Mouse (Mus musculus) retina, postnatal 1 day (tissue): ENCODE data around the gene Gm20388.
A peak's percentile ranks its signal among the peaks of the same experiment; 100 is the strongest.

Source experiments
- DNase-seq: peaks from one replicate; pipeline ENCODE4 v3.0.0-alpha.2; 2012

Gm20388 gene

DNA sequence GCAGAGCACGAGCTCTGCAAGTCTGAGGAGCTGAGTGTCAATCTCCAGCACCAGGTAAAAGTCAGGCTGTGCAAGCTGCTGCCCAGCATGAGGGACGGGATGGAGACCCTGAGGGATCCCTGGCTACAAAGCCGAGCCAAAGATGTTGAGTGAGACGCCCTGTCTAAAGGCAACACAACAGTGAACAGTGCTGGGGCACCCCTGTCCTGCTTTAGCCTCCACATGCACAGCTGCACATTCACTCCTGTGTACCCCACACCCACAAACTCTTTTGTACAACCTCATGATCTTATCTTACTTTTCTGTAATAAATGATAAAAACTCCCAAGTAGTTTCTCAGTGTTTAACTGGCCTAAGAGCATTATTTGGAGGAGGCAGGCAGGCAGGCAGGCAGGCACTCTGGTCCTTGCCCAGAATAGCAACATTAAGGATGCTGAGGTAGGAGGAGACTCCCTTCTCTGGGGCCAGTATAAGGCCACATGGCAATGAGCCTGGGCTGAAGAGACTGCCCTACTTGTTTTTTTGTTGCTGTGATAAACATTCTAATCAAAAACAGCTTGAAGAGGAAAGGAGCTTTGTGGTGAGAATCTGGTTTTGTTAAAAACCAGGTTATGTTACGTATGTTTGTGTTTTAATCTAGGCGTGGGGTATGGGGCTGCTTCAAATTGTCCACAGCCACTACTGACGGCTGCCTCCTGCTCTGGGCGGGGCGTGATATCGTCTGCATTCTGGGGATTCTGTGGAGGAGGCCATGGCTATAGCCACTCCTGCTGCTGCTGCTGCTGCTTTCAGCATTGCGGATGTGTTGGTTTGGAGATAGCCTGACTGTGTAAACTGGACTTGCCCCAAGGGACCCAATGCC is 3007.1 kb downstream of the Gm20388 start:
- no peak for DNase-seq

DNA sequence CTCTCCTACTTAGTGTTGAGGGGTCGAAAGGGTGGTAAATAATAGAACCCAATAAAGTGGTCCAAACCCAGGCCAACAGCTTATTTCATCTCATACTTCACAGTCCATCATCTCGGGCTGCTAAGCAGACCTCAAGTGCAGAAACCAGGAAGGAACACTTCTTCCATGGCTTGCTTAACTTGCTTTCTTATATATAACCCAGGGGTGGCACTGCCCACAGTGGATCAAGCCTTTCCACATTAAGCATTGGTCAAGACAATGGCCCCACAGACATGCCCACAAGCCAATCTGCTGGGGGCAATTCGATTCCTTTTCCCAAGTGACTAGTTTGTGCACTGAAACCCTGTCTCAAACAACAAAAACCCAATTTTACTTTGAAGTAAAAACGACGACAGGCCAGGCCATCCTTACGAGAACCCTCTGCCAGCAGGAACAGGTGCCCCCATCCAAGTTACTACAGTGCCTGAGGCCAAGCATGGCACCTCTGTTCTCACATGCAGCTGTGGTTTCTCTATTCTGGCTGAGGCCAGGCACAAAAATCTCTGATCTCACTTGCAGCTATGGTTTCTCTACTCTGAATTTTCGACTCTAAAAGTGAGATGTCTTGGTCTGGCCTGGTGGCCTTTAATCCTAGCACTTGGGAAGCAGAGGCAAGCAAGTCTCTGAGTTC is 3007.9 kb downstream of the Gm20388 start:
- no peak for DNase-seq

DNA sequence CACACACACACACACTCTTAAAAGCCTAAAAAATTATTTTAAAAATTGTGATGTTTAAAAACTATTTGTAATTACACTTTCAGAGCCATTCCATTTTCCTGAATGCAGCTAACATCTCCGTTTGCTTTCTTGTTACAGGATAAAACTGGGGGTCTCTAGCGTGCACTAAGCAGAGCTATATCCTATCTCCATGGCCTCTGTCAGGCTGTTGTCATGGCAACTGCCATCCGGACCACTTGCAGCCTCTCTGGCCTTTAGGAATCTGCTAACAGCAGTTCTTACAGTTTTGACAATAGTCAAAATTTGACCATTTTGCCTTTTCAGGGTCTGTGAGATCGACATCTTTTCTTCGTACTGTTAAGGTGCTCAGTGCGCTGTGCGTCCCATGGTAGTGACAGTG is 3010.2 kb downstream of the Gm20388 start:
- DNase-seq: peak; percentile 35

DNA sequence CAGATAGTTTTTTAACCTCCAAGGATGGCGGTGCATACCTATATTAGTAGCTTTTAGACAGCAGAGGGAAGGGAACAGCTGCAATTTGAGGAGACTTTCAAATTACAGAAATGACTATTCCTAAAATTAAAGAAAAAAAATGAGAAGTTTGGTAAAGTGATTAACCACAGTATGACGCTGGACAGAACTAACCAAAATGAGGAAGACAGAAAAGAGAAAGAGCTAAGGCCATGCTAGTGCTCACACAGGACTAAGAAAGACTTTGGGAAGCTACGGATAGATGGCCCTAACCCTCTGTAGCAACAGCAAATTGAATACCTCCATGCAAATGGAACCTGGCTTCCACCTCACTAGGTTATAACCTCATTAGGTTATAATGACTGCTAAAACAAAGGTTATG is 3012.3 kb downstream of the Gm20388 start:
- DNase-seq: no peak

DNA sequence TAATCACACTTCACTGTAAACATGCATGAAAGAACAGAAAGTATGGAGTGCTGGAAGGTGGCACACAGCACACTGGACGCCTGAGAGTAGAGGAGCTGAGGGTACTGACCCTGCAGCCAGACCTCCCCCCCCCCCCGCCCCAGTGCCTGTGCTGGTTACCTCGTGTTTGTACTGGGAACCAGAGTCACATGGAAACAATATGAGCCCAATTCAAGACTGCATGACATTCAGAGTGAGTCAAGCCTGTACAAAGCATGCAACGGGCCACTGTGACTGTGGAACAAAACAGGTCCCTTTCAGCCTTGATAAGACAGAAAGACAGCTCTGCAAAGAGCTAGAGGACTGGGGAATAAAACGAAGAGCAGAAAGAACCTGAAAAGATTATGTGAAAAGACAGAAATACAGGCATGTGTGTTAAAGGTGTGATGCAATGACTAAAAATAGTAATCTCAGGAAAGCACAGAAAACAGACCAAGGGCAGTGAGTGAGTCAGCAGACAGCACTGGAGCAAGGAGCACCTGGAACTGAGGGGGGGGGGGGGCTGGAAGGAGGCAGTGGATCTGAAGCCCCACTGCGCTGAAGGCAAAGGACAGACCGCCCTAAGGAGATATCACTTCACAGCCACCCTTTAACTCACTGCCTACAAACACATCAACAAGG is 3012.9 kb downstream of the Gm20388 start:
- no peak for DNase-seq

DNA sequence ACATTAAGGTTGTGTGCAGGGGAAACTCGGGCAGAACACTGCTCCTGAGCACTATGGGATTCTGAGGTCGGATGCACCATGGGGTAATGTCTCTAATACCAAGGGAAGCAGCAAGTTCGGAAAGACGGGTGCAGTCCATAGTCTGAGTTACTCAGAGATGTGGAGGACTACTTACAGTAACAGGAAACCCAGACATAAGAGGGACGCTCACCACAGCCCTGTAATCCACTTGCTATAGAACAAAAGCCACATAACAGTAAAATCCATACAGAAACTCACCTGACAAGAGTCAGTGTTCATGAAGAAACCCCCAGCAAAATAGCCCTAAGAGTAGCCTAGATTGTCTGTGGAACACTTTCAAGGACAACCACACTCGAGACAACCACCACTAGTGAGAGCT is 3013.4 kb downstream of the Gm20388 start:
- no peak for DNase-seq

DNA sequence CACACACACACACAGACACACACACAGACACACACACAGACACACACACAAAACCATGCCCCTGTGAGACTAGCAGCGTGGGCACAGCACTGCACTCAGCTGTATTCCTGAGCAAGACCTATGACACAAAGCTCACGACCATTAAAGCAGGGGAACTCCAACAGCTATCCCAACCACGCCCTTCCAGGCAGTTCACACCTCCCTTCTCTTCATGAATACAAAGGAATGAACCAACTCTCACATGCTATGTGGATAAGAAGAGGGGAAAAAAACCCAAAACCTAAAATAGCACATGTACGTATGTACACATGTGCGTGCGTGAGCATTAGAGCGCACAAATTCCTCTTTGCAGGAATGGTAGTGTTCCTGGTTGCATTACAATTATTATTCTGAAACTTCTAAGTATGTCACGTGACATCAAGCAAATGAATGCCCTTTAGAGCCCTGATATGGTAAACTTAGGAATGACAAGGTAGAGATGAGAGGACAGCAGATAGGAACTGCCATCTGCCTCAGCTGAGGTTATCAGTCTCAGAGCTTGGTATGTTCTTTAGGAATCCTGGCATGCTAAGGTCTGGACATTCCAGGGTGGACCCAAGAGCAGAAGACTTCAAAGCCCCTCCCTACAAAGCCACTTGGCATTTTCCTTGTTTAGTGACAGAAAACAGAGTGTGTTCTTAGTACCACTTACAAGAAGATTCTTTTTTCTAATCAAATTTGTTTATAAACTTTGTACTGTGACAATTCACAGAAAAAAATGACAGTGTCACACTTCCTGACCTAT is 3015.5 kb downstream of the Gm20388 start:
- no peak for DNase-seq

DNA sequence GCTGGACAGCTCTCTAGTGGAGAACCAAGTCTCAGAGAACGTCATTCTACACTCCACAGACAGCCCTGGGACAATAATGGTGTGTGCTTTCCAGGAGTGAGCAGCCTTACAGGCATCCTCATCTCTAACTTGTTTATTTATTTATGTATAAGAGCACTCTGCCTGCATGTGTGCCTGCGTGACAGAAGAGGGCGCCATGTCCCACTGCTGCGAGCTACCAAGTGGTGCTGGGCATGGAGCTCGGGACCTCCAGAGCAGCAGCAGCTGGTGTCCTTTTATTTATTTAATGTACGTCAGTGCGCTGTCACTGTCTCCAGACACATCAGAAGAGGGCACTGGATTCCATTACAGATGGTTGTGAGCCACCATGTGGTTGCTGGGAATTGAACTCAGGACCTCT is 3016.1 kb downstream of the Gm20388 start:
- no peak for DNase-seq

DNA sequence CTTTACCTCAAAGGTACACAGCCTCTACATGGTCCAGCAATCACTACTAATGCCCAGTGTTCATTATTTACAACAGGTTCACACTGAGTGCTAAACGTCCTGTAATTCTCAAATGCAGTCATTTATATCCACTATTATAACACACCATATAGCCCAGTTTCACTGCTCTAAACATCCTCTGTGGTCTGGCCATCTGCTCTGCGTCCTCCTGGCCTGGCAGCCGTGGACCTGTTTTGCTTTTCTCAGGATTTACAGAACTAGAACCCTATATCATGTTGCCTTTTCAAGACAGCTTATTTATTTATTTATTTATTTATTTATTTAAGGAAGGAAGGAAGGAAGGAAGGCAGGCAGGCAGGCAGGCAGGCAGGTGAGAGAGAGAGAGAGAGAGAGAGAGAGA is 3017.2 kb downstream of the Gm20388 start:
- no peak for DNase-seq

DNA sequence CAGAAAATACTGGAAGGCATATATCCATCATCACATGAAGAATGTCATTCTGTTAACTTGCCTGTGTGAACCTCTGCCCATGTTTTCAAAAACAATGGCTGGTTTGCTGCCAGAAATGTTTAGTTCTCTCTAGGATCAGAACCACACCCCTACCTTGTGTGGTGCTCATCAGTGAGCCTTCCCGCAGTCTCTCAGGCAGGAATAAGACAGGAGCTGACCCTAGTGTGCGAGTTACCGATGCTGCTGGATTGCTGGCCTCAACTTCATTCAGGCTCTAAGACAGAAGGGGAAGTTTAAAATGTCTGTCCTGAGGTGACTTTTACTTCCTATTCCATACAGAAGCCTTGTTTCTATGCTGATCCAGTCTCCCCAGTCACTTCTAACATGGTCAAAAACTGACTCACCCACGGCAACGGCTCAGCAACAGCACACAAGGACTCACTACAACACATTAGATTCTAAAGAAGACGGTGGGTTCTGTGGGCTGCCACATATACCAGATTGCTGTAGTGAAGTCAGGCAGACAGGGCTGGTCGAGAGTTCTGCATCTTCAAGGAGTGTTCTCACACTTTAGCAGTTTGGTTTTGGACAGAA is 3018.1 kb downstream of the Gm20388 start:
- DNase-seq: no peak

DNA sequence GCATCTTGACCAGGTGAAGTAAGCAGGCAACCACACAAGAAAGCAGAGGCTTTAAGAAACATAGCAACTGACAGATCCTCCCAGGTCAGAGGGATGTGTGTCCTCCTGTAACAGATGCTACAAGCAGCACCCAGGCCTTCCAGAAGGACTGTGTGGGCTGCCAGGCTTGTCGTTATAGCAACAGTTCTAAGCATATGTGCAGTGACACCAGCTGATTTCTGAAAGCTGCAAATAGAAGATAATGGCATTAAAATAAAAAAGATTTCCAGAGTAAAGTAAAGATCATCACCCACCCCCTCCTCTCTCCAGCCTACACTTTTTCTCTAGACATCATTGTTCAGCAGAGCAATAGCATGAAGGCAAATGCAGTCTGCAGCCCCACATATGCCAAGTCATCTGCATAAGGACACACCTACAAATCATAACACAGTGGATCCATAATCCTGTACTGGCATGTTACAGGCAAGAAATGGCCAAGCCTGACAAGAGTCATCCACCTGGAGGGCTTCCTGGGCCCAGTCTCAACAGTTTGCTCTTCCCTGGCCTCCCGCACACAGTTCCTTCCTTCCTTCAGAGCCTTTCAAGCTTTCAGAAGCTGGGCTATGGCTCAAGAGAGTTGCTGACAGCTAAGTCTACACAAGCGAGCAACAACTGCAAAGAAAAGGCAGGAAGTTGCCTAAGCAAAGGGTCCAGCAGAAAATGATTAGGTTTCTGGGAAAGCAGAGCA is 3021.4 kb downstream of the Gm20388 start:
- DNase-seq: no peak

DNA sequence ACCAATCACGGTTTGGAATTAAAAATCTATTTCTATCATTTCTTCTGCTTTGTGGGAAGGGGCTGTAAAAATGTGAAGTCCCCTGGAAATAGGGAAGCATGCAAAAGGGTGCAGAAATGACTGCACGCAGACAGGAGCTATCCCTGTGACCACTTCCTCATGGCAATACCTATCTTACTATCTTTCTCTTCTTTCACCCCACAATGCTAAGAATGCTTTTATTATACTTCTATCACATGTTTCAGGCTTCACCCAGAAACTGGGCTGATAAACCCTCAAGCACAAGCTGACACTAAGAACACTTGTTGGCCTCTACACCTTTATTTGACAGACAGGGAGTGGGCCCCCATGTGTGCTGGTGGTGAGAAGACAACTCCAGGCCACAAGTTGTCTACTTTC is 3021.9 kb downstream of the Gm20388 start:
- DNase-seq: no peak

DNA sequence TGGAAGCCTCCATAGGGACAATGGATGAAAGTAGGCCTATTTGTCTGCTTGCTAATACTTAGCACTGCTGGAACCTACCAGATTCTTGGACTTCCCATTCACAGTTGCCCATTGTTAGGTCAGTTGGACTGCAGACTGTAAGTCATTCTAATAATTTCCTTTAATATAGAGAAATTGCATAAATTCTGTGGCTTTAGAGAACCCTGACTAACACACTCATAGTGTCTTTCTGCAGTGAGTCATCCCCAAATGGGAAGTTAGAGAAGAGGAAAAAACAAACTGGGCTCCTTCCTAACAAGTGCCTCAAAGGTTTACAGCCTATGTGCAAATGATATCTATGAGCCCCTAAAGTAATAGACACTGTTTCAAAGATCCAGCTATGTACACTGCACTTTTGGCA is 3023.3 kb downstream of the Gm20388 start:
- no peak for DNase-seq

DNA sequence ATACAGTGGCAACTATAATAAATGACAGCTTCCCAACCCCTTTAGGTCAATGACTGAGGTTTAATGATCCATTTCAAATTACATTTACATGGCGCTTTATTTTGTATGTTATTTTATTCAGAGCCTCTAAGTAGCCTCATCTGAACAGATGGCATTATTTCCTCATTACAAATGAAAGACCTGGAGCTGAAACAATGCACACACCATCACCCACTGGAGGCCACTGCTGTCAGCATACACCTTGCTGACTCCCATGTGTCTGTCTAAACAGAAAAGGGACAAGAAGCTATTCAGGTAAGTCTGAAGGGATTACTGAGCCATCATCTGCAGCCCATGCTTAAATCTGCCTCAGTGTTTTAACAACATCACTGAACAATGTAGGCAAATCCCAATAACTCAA is 3024.5 kb downstream of the Gm20388 start:
- DNase-seq: no peak

DNA sequence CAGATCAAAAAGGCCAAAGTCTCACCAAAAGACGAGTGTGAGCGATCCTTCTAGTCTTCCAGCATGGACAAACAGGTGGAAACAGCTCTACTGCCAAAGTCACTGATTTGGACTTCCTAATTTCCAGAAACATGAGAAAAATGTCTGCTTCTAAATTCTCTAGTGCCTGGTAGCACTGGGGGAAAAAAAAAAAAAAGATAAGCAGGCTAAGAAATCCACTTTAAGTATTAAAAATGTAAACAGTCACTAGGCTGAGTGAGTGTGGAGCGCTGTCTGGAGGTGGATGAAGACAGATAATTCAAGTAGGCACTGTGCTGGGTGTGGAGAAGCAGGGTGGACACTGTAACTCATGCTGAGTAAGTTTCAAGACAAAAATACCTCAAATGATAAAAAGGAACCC is 3025.3 kb downstream of the Gm20388 start:
- DNase-seq: no peak

DNA sequence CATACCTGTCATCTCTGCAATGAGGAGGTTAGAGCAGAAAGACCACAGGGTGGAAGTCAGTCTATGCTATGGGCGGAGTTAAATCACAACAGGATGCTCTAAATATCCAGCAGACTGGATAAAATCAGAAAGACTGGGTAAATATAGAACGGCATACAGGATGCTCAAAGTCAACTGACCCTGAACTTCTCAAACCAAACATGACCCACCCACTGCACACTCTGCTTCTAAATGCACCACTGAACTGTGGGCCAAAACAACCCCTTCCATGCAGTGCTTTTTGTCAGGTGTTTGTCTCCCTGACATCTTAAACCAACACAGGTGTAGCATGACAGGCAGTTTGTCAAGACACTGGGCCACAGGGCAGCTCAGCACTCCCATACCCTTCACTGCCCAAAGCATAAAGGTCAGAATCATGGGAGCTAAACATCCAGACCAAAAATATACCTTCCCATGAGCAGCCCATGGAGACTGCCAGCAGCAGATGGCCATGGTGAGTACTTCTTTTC is 3027.0 kb downstream of the Gm20388 start:
- no peak for DNase-seq

DNA sequence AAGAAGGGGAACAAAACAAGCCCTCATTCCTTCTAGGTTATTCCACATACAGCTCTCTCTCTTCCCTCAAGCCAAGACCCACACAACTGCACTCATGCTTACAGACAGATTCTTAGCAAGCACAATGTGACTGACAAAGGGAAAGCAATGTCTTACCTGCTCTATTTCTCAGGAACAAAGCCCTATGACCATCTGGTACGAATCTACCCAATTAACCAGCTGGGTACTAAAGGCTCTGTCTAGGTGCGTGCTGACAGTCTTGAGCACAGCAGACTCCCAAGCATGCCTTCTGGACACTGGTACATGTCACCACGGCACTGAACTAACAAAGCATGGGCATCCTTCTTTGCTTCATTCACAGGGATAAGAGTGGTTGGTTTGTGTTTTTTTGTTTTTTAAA is 3027.5 kb downstream of the Gm20388 start:
- DNase-seq: peak; percentile 56

DNA sequence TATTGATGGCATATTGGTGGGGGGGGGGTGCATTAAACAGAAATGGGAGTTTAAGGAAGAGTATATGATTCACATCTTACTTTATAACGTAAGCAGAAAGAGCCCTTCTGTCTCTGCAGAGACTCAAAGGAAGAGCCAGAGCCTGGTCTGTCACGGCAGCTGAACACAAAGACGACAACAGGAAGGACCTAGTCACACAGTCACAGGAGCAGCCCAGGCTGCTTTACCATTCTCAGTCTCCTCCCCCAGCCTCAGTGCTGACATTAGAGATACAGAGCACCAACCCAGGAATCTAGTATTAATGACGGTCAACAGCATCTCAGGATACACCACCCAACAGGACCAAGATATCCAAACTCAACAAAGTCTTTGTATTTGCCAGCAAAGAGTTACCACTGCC is 3027.9 kb downstream of the Gm20388 start:
- no peak for DNase-seq

DNA sequence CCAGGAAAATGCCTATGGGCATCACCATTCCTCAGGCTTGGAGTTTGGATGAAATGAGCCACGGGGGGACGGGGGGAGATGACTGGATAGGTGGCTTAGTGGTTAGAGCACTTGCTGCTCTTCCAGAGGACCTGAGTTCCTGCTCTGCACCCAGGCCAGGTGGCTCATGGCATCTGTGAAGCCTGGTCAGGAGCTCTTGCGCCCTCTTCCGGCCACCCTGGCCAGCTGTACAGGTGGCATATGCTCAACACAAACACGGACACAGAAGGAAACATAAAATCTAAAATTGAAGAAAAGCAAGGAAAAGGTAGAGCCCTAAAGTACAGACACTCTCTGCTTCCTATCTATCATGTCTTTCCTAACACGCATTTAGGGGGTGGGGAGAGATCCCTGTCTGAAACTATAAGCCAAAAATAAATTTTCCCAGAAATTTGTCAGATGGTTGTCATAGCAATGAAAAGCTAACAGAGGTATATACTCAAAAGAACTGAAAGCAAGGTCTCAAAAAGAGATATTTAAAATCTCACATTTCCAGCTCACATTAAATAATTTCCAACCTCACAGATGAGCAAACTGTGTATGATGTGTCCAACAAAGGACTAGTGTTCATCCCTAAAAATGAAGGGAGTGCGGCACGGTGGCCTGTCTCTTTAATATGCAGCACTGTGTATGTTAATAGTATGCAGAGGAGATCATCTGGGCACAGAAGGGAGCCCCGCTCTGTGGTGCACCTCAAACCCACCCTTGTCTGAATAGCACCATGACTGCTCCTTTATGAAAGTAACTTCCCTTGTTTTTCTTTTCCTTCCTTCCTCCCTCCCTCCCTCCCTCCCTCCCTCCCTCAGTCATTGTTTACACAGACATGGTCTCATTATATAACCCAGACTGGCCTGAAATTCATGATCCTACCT is 3032.4 kb downstream of the Gm20388 start:
- no peak for DNase-seq

DNA sequence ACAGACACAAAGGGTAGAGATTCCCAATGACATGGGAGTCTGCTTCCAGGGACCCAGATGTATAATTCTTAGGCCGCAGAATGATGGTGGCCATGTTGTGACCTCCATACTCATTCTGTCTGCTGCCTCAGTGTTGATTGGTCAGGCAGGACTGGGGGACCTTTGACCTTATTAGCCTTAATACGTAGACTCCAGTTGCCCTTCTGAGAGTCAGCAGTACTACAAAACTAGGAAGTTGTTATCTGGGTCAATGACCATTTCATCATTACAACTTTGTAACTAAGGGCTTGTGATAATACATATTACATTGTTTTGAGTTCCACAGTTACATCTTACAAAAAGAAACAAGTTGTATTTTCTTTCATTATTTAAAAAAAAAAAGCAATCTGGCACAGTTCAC is 3035.1 kb downstream of the Gm20388 start:
- DNase-seq: no peak

DNA sequence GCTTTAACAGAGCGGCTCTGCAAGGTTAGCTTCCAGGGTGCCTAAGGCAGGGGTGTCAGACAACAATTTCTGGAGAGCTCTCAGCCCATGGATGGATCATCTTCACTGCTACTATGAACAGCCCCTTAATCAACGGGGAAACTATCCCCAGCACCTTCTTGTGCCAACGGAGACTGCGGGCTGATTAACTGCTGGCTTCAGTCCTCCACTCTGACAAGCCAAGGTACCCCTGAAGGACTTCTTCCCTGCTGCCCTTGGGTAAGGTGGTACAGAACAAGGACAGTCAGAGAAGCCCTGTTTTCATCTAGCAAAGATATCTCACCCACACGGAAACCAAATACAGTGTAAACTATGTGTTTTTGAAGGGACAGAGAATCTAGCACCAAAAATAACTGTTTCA is 3039.1 kb downstream of the Gm20388 start:
- DNase-seq: no peak
